Mouse (Mus musculus) kidney, embryonic 16.5 days (tissue): Measurements from ENCODE around the gene Derl3. TPM values are rescaled to one million over a fixed set of nuclear protein-coding genes. Genes with fewer than 3 reads are reported as not detected.

Experiments
- ATAC-seq: fragments of 200-750 bp; cut with Nextera tagmentation; 2 replicates; pipeline ENCODE4 v1.8.0; 2017; ENCODE audit warnings: moderate TSS enrichment; ENCODE audit not compliant: low FRiP score, low TSS enrichment
- H3K27ac ChIP-seq: fragments of 300-500 bp; sonication (generic); 2 replicates; pipeline ENCODE4 v1.5.1; 2014; ENCODE audit warnings: low read length
- H3K27me3 ChIP-seq: fragments of 300-500 bp; sonication (generic); 2 replicates; pipeline ENCODE4 v1.6.1; 2014; ENCODE audit warnings: low read length, control low read depth, mixed read lengths; ENCODE audit not compliant: insufficient read depth
- H3K36me3 ChIP-seq: fragments of 300-500 bp; sonication (generic); 2 replicates; pipeline ENCODE4 v1.6.1; 2014; ENCODE audit warnings: low read length, control low read depth, mixed read lengths; ENCODE audit not compliant: insufficient read depth
- H3K4me1 ChIP-seq: fragments of 300-500 bp; sonication (generic); 2 replicates; pipeline ENCODE4 v1.6.1; 2014; ENCODE audit warnings: low read length, control low read depth, mixed read lengths; ENCODE audit not compliant: insufficient read depth
- H3K4me2 ChIP-seq: fragments of 300-500 bp; sonication (generic); replicated peaks from 2 replicates; pipeline ENCODE4 v1.6.1; 2014; ENCODE audit warnings: low read depth, low read length
- H3K4me3 ChIP-seq: fragments of 300-500 bp; sonication (generic); 2 replicates; pipeline ENCODE4 v1.5.1; 2014; ENCODE audit warnings: mild to moderate bottlenecking, low read length
- H3K9ac ChIP-seq: fragments of 300-500 bp; sonication (generic); replicated peaks from 2 replicates; pipeline ENCODE4 v1.6.1; 2014; ENCODE audit warnings: low read length
- H3K9me3 ChIP-seq: fragments of 300-500 bp; sonication (generic); 2 replicates; pipeline ENCODE4 v1.6.1; 2016; ENCODE audit warnings: low read length, control low read depth
- whole genome bisulfite sequencing: fragments of 180-500 bp; shearing (Covaris S2); extraction: QIAGEN DNeasy Blood & Tissue Kit; methylation state at CpG from one replicate; pipeline ENCODE4 v1.1.7; 2014; 5-methylcytosine and 5-hydroxymethylcytosine counted together
- polyA plus RNA-seq: library from polyadenylated mRNA; unstranded; fragments of >200 nt; fragmentation: Nextera tagmentation; extraction: Ambion mirVana; gene quantifications from 2 replicates; pipeline ENCODE4 v1.2.1, GENCODE M21; 2015

The Derl3 gene
- polyA plus RNA-seq, 1 experiment from 2014 or later: 4.4 TPM

DNA sequence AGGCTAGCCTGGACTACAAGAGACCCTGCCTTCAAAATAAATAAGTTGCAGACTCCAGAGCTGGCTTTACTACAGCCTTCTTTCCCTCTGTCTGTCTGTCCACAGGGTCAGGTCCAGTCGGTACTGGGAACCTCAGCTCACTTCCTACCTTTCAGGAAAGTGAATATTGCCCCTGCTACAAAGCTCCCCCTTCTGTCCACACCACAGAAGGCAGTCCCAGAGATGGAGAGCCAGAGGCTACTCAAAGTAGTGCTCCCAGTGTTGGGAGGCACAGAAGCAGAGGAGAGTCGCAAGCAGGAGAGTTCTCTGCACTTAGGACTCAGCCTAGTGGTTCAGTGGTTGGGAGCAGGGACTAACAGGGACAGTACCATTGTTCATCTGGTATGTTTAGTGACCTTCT, 31.1 kb downstream of the Derl3 start:
- WGBS: 63% methylated on average over 2 of the region's 2 CpGs
- peaks cover 21% of the 10 kb centered on the region for H3K4me1 ChIP-seq
- no peaks in the 10 kb centered on the region for H3K27me3 ChIP-seq
- no peak overlapping the region for H3K9ac ChIP-seq
- H3K27ac ChIP-seq: no peak overlapping the region
- H3K9me3 ChIP-seq: no peaks in the 10 kb centered on the region
- H3K4me3 ChIP-seq: no peak overlapping the region
- peaks cover 25% of the 10 kb centered on the region; the same call in 1 of the 2 replicates for H3K36me3 ChIP-seq
- no peak for ATAC-seq
- no peak overlapping the region for H3K4me2 ChIP-seq

DNA sequence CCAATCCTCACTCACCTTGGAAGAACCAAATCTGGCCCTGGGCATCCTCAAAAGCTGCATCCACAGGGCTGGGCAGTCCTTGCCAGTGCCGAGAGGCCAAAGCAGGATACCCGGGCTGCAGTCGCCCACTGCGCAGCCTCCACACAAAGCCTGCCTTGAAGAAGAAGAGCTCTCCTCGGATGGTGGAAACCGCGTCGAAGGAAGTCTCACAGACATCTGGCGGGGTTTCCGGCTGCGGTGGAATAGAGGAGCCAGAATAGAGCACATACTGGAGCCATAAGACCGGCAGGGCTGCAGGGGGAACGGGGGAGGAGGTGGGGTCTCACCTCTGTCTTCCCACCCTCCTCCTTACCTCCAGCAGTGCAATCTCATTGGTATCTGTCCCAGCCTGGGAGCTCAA, 33.2 kb downstream of the Derl3 start:
- Histone ChIP-seq H3K4me3 (no peak overlapping the region), H3K27ac (no peak overlapping the region), H3K9ac (no peak overlapping the region), H3K9me3 (no peaks in the 10 kb centered on the region), H3K4me1 (peaks cover 24% of the 10 kb centered on the region), H3K36me3 (peaks cover 25% of the 10 kb centered on the region; the same call in 1 of the 2 replicates), H3K4me2 (no peak overlapping the region), H3K27me3 (no peaks in the 10 kb centered on the region)
- 76% methylated on average over 13 of the region's 13 CpGs for WGBS
- ATAC-seq: no peak

DNA sequence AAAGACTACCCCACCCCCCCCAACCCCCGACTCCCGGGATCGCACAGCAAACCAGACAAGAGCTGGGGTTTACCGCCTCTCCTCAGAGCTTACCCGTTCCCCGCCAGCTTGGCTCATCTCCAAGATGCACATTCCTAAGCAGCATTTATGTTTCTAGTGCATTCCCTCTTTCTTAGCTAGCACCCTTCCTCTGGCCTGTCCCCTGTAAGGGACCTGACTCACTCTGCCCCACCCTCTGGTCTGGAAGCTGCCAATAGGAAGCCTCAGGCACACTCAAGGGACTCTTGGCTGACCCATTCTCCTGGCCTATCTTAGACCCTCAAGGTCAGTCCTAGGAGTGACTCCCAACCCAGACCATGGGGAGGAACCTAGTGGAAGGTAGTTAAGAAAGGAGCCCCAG, 37.1 kb downstream of the Derl3 start:
- Histone ChIP-seq H3K9ac (peak overlapping the region; percentile 39), H3K27ac (peak overlapping the region; percentile 25; the same call in 1 of the 2 replicates), H3K36me3 (peaks cover 17% of the 10 kb centered on the region; the same call in 1 of the 2 replicates), H3K4me1 (peaks cover 30% of the 10 kb centered on the region), H3K9me3 (no peaks in the 10 kb centered on the region), H3K4me2 (peak overlapping the region; percentile 98; the same call in 1 of the 2 replicates), H3K4me3 (no peak overlapping the region), H3K27me3 (no peaks in the 10 kb centered on the region)
- 36% methylated on average over 6 of the region's 6 CpGs for WGBS
- ATAC-seq: 0 out of 2 replicates have a peak, but pooled peaks have one; percentile 14

DNA sequence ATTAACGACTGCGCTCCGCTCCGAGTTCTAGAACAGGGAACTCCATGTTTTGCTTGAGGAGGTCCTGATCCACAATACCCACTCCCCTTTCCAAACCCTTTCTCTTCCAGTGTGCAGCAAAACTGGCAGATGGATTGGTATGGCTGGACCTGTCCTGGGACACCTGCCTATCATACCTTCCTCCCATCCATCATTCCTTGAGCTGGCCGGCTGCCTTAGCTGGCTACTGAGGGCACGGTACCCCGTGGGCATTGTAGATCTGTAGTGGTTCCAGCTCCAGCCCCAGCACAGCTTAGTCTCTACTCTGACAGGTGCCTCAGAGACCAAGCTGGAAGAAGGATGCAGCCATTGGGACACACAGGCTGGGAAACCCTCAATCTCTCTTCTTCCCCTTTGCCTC, 38.1 kb downstream of the Derl3 start:
- no peak for ATAC-seq
- Histone ChIP-seq H3K4me3 (peak overlapping the region; percentile 68), H3K9me3 (no peaks in the 10 kb centered on the region), H3K9ac (peak overlapping the region; percentile 93), H3K36me3 (0 out of 2 replicates have a peak, but pooled peaks cover 17% of the 10 kb centered on the region), H3K4me2 (peak overlapping the region; percentile 98), H3K27ac (no peak overlapping the region), H3K4me1 (peaks cover 36% of the 10 kb centered on the region), H3K27me3 (no peaks in the 10 kb centered on the region)
- WGBS: 29% methylated on average over 7 of the region's 7 CpGs

DNA sequence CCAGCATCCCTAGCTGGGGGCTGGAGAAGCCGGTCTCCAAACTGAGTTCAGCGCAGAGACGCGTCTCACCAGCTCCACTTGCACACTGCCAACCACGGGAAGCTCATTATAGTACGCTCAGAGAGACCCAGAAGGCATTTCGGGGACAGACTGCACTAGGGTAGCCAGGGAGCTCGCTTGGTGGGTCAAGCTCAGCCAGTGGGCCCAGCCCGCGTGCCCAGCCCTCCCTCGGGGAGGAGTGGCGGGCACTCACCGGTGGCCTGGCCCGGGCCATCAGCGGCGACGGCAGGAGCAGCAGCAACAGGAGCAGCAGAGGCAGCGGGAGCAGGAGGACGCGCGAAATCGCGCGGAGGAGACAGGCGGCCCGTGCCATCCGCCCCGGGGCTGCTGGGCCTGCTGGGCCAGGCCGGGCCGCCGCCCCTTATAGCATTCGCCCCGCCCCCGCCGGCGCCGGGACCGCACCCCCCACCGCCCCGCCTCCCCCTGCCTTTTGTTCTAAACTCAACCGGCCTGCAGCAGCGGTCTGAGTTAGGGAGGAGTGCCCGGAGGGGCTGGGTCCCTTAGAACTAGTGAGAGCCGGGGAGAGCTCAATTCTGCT, 39.0 kb downstream of the Derl3 start:
- Histone ChIP-seq H3K4me2 (peak overlapping the region; percentile 98), H3K27me3 (no peaks in the 10 kb centered on the region), H3K4me3 (peak overlapping the region; percentile 68), H3K4me1 (peaks cover 43% of the 10 kb centered on the region), H3K27ac (peak overlapping the region; percentile 69), H3K36me3 (0 out of 2 replicates have a peak, but pooled peaks cover 8% of the 10 kb centered on the region), H3K9ac (peak overlapping the region; percentile 93), H3K9me3 (no peaks in the 10 kb centered on the region)
- peak; percentile 72 for ATAC-seq
- under 1% methylated on average over 42 of the region's 44 CpGs for WGBS

DNA sequence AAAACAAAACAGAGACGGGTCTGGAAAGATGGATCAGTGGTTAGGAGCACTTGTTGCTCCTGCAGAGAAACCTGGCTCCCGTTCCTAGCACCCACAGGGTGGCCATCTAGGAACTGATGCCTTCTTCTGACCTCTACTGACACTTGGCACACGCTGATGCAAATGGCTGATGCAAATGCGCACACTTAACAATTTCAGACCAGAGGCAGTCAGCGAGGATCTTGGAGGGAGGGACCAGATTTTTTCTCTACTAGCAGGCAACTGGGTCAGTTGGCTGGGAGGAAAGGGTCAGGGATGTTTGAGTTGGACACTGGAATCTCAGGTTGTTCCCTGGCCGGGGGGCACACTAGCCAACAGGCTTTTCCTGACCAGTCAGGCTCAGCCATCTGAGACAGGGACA, 39.7 kb downstream of the Derl3 start, which contains the start of gene Chchd10:
Gene Chchd10 (plus strand): TSS at position 240 of the 400 bp plus-strand sequence.
- Histone ChIP-seq H3K27ac (peak within 1 kb of the TSS; percentile 69), H3K27me3 (no peaks in the 10 kb centered on the region), H3K36me3 (0 out of 2 replicates have a peak, but pooled peaks cover 1% of the 10 kb centered on the region), H3K4me3 (peak within 1 kb of the TSS; percentile 68), H3K9ac (peak within 1 kb of the TSS; percentile 93), H3K4me2 (peak within 1 kb of the TSS; percentile 98), H3K9me3 (no peaks in the 10 kb centered on the region), H3K4me1 (peaks cover 45% of the 10 kb centered on the region)
- ATAC-seq: no peak
- 35% methylated on average over 6 of the region's 6 CpGs for WGBS

DNA sequence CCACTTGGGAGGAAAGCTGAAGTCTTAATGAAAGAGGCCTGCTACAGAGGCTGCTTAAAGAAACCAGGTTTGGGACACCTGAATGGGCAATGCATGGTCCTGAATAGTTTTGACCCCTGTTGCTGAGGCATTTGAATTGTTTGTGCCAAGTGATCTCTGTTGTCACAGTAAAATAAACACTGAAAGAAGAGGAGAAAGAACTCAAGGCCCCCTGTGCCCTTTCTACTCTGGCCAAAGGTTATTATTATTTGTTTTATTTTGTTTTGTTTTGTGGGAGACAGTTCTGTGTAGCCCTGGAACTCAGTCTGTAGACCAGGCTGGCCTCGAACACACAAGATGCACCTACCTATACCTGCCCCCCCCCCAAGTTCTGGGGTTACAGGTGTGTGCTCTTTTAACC, 41.8 kb downstream of the Derl3 start:
- peak overlapping the region; percentile 71; the same call in 1 of the 2 replicates for H3K4me3 ChIP-seq
- no peak for ATAC-seq
- H3K27me3 ChIP-seq: no peaks in the 10 kb centered on the region
- peaks cover 51% of the 10 kb centered on the region for H3K4me1 ChIP-seq
- peak overlapping the region; percentile 73 for H3K4me2 ChIP-seq
- H3K27ac ChIP-seq: no peak overlapping the region
- WGBS: 65% methylated on average over 1 of the region's 1 CpGs
- H3K9ac ChIP-seq: peak overlapping the region; percentile 75; the same call in 1 of the 2 replicates
- H3K36me3 ChIP-seq: no peaks in the 10 kb centered on the region
- H3K9me3 ChIP-seq: no peaks in the 10 kb centered on the region

DNA sequence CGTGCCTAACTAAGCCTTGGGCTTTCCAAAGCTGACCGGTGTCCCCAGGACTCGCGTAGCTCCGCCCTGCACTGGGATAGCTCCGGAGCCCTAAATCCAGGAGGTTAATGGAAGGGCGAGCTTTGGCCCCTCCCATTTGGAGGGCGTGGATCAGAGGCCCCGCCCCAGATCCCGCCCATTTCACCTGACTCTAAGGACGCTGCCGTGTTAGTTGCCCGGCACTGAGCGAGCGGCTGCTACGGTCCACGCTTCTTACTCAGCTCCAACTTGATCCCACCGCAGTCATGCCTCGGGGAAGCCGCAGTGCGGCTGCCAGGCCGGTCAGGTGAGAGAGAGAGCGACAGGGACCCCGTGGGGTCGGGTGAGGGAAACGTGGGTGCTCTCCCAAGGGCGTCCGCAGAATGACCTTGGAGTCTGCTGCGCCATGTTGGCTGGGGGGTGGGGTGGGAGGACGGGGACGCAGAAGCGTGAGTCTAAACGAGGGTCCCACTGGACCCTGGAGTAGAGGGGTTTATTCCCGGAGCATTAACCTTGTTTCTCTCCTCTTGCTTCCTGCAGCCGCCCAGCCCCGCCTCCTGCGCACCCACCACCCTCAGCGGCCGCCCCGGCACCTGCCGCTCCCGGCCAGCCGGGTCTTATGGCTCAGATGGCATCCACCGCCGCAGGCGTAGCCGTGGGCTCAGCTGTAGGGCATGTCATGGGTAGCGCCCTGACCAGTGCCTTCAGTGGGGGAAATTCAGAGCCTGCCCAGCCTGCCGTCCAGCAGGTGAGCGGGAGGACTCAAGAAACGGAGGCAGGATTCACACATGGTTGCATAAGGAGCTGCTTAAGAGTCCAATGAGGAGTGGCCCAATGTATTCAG, 42.7 kb downstream of the Derl3 start, which contains the start of gene Mmp11:
Gene Mmp11 (minus strand): TSS at position 817 of the 862 bp plus-strand sequence.
- under 1% methylated on average over 51 of the region's 51 CpGs for whole genome bisulfite sequencing
- Histone ChIP-seq H3K27ac (peak within 1 kb of the TSS; percentile 80), H3K9me3 (no peaks in the 10 kb centered on the region), H3K36me3 (no peaks in the 10 kb centered on the region), H3K4me1 (peaks cover 44% of the 10 kb centered on the region), H3K27me3 (no peaks in the 10 kb centered on the region), H3K4me2 (peak within 1 kb of the TSS; percentile 73), H3K9ac (peak within 1 kb of the TSS; percentile 75), H3K4me3 (peak within 1 kb of the TSS; percentile 71)
- ATAC-seq: peak; percentile 79

DNA sequence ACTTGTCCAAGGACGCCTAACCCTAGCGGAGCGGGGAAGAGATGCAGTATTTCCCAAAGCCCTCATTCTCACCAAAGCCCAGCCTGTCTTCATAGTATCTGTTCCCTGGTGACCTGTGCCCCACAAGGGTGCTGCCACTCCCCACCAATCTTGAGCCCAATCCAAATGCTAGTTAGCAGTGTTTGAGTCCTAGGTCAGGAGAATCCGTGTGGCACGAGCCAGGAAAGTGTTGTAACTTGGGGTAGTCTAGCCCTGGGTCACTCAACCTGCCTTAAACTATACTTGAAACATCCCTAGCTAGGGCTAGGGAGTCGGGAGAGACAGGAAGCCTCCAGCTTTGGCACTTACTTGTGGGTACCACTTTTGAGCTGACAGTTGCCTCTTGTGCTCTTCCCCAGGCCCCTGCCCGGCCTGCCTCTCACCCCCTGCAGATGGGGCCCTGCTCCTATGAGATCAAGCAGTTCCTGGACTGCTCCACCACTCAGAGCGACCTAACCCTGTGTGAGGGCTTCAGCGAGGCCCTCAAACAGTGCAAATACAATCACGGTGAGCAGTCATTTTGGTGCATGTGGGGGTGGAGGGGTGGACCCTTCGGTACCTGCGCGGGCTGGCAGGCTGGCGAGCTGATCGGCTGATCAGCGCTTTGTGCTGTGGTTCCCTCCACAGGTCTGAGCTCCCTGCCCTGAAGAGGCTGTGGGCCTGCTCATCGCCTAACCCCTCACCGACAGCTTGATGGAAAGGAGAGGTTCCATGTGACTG, 43.9 kb downstream of the Derl3 start:
- H3K9ac ChIP-seq: no peak overlapping the region

More for the DNA sequence above, 43.9 kb downstream of the Derl3 start:
- Histone ChIP-seq H3K27ac (no peak overlapping the region), H3K27me3 (no peaks in the 10 kb centered on the region), H3K4me2 (peak overlapping the region; percentile 73), H3K4me3 (peak overlapping the region; percentile 71), H3K36me3 (no peaks in the 10 kb centered on the region), H3K9me3 (no peaks in the 10 kb centered on the region), H3K4me1 (peaks cover 32% of the 10 kb centered on the region)
- ATAC-seq: no peak
- 58% methylated on average over 18 of the region's 18 CpGs for WGBS
